Mouse (Mus musculus) forebrain, embryonic 14.5 days (tissue): ENCODE measurements around the gene Myo15b. TPM values are rescaled to one million over a fixed set of nuclear protein-coding genes. Genes with fewer than 3 reads are reported as not detected.

ENCODE experiments used
- ATAC-seq: fragments of 200-750 bp; cut with Nextera tagmentation; 2 replicates; pipeline ENCODE4 v1.8.0; 2017; ENCODE audit warnings: mild to moderate bottlenecking, moderate library complexity
- DNase-seq: peaks from one replicate; pipeline ENCODE4 v3.0.0-alpha.2; 2015; ENCODE audit warnings: low spot score
- H3K27ac ChIP-seq: fragments of 300-500 bp; sonication (generic); 2 replicates; pipeline ENCODE4 v1.5.1; 2014; ENCODE audit warnings: low read depth, mild to moderate bottlenecking, control low read depth, low read length, moderate library complexity
- H3K27me3 ChIP-seq: fragments of 300-500 bp; sonication (generic); replicated peaks from 2 replicates; pipeline ENCODE4 v1.6.1; 2014; ENCODE audit warnings: low read length, control low read depth, mixed read lengths; ENCODE audit not compliant: control insufficient read depth, insufficient read depth
- H3K36me3 ChIP-seq: fragments of 300-500 bp; sonication (generic); 2 replicates; pipeline ENCODE4 v1.6.1; 2014; ENCODE audit warnings: low read length, control low read depth; ENCODE audit not compliant: control insufficient read depth, insufficient read depth
- H3K4me1 ChIP-seq: fragments of 300-500 bp; sonication (generic); 2 replicates; pipeline ENCODE4 v1.6.1; 2014; ENCODE audit warnings: antibody characterized with exemption, low read length, control low read depth; ENCODE audit not compliant: control insufficient read depth, insufficient read depth
- H3K4me2 ChIP-seq: fragments of 300-500 bp; sonication (generic); 2 replicates; pipeline ENCODE4 v1.6.1; 2014; ENCODE audit warnings: mild to moderate bottlenecking, control low read depth, low read length
- H3K4me3 ChIP-seq: fragments of 300-500 bp; sonication (generic); 2 replicates; pipeline ENCODE4 v1.5.1; 2014; ENCODE audit warnings: low read depth, low read length, control low read depth
- H3K9ac ChIP-seq: fragments of 300-500 bp; sonication (generic); 2 replicates; pipeline ENCODE4 v1.6.1; 2014; ENCODE audit warnings: mild to moderate bottlenecking, low read length, control low read depth, moderate library complexity
- H3K9me3 ChIP-seq: fragments of 300-500 bp; sonication (generic); replicated peaks from 2 replicates; pipeline ENCODE4 v1.6.1; 2016; ENCODE audit warnings: low read length, control low read depth, mixed read lengths; ENCODE audit not compliant: control insufficient read depth
- WGBS: fragments of 180-500 bp; shearing (Covaris S2); extraction: QIAGEN DNeasy Blood & Tissue Kit; methylation state at CpG from one replicate; pipeline ENCODE4 v1.1.7; 2014; 5-methylcytosine and 5-hydroxymethylcytosine counted together
- polyA plus RNA-seq: library from polyadenylated mRNA; unstranded; fragments of >200 nt; fragmentation: Nextera tagmentation; extraction: Ambion mirVana; gene quantifications from 2 replicates; pipeline ENCODE4 v1.2.1, GENCODE M21; 2014

Gene Myo15b
- polyA plus RNA-seq, 1 experiment from 2014 or later: not detected

DNA sequence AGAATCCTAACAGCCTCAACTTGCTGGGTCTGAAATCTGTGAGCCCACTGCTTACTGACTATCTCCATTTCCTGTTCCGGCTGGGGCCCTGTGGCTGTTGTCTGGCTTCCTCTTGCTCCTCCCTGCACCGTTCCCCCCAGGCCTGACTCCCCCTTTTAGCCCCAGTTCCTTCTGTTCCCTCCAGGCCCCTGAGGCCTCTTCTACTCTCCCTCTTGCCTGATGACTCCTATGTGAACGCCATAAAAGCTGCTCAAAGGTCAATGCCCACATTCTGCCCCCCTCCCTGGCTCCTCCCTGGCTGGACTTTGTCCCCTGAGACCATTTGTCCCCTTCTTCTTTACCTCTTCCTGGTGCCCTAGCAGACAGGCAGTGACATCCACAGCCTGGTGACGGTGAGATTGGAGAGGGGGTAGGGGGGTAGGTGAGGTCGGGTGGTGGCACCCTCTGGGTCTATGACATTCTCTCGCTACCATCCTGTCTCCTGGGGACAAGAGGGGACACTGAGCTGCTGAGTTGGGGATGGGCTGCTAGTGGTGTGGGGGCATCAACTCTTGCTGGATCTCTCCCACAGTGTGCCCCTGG lies 19.1 kb downstream of the Myo15b start:
- ATAC-seq: no peak
- 79% methylated on average over 6 of the region's 6 CpGs for WGBS

DNA sequence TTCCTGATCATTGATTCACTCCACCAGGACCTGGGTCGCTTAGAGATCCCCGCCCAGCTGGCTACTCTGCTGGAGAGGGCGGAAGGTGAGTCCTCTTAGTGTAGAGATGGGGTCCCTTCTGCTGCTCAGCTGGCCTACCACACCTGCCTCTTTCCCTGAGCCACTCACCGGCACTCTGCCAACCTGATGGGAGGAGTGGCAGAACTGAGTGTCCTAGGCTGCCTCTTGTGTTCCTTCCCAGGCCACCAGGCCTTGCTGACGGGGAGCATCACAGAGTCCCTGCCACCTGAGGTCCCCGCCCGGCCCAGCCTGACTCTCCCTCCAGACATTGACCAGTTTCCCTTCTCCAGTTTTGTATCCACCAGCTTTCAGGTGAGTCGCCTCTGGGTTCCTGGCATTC lies 19.9 kb downstream of the Myo15b start:
- Histone ChIP-seq H3K36me3 (no peaks in the 10 kb centered on the region), H3K4me3 (no peak overlapping the region), H3K4me2 (no peak overlapping the region), H3K9me3 (no peaks in the 10 kb centered on the region), H3K27ac (no peak overlapping the region), H3K4me1 (no peaks in the 10 kb centered on the region), H3K27me3 (no peaks in the 10 kb centered on the region), H3K9ac (no peak overlapping the region)
- ATAC-seq (no peak), DNase-seq (no peak)
- 81% methylated on average over 8 of the region's 8 CpGs for WGBS

More for the DNA sequence above, 19.1 kb downstream of the Myo15b start:
- H3K27me3 ChIP-seq: no peaks in the 10 kb centered on the region
- no peaks in the 10 kb centered on the region for H3K9me3 ChIP-seq
- DNase-seq: no peak
- H3K9ac ChIP-seq: no peak overlapping the region
- H3K4me2 ChIP-seq: no peak overlapping the region
- H3K27ac ChIP-seq: no peak overlapping the region
- no peaks in the 10 kb centered on the region for H3K4me1 ChIP-seq
- H3K36me3 ChIP-seq: no peaks in the 10 kb centered on the region
- no peak overlapping the region for H3K4me3 ChIP-seq

DNA sequence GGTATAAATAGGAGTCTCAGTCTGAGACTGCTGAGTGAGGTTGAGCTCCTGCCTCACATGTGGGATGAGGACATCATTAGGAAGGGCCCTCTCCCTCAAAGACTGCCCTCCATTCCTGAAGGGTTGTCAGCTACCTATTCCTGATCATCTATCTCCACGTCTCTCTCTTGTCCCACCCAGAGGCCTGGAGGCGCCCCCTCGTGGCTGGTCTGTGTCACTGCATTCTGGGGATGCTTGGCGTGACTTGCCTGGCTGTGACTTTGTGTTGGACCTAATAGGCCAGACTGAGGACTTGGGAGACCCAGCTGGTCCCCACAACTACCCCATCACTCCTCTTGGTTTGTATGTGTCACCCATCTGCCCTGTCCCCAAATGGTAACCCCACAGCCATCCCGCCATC lies 22.8 kb downstream of the Myo15b start:
- Histone ChIP-seq H3K4me2 (no peak overlapping the region), H3K27me3 (no peaks in the 10 kb centered on the region), H3K27ac (no peak overlapping the region), H3K4me1 (no peaks in the 10 kb centered on the region), H3K9ac (no peak overlapping the region), H3K36me3 (no peaks in the 10 kb centered on the region), H3K4me3 (no peak overlapping the region), H3K9me3 (no peaks in the 10 kb centered on the region)
- whole genome bisulfite sequencing: 24% methylated on average over 5 of the region's 5 CpGs
- DNase-seq (no peak), ATAC-seq (no peak)

DNA sequence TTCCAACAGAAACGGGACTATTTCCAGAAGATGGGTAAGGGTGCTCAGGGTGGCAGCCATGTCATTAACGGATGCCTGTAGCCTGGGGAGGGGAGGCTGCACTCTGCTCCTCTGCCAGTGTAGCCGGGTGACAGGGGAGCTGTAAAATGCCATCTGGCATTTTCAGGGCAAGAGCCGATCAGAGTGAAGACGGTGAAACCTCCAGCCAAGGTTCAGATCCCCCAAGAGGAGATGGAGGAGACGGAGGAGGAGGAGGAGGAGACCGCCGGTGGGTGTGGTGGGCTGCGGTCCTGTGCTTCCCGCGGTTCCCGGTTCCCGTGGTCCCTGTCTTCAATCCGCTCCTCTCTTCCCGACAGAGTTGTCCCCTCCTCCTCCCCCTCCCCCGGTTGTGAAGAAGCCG lies 25.0 kb downstream of the Myo15b start:
- no peak overlapping the region for H3K4me2 ChIP-seq
- no peaks in the 10 kb centered on the region for H3K9me3 ChIP-seq
- no peaks in the 10 kb centered on the region for H3K4me1 ChIP-seq
- H3K9ac ChIP-seq: no peak overlapping the region
- H3K36me3 ChIP-seq: no peaks in the 10 kb centered on the region
- no peak overlapping the region for H3K27ac ChIP-seq
- H3K27me3 ChIP-seq: no peaks in the 10 kb centered on the region
- ATAC-seq (no peak), DNase-seq (no peak)
- WGBS: 40% methylated on average over 17 of the region's 17 CpGs
- H3K4me3 ChIP-seq: no peak overlapping the region

DNA sequence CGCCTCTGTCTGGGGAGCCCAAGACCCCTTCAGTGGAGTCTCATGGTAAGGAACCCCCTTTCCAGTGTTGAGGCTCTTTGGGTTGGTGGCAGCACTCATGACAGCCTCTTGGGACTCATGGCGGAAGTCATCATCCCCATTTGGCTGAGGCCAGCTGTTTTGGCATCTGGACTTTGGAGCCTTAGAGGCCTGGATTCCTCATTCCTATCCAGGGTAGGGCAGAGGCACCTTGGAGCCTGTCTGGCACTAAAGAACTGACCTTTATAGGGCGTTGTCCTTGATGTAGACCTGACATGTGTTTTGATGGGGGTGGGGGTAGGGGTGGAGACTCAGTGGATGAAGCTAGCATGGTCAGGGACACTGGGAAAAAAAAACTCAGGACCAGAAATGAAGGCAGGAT lies 26.2 kb downstream of the Myo15b start:
- H3K27me3 ChIP-seq: no peaks in the 10 kb centered on the region
- no peaks in the 10 kb centered on the region for H3K9me3 ChIP-seq
- H3K4me2 ChIP-seq: no peak overlapping the region
- H3K4me1 ChIP-seq: no peaks in the 10 kb centered on the region
- H3K27ac ChIP-seq: no peak overlapping the region
- 95% methylated on average over 3 of the region's 3 CpGs for WGBS
- ATAC-seq: no peak
- no peak overlapping the region for H3K9ac ChIP-seq
- H3K36me3 ChIP-seq: no peaks in the 10 kb centered on the region
- DNase-seq: no peak
- no peak overlapping the region for H3K4me3 ChIP-seq

DNA sequence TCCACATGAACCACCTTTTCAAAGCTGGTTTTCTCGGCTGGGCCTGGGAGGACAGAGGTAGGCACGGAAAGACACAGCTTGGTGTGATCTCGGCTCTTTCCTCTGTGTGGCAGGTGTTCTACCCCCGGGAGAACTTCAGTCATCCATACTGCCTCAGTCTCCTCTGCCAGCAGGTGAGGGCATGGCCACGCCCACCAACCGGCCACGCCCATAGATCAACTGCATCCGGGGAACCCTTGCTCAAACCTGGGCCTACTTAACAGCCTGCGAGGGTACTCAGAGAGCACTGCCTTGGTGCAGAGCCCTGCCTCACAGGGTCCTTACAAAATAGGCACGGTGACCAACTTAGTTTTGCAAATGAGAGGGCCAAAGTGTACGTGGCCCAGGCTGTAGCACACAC lies 27.1 kb downstream of the Myo15b start:
- H3K9ac ChIP-seq: no peak overlapping the region
- no peak overlapping the region for H3K4me3 ChIP-seq
- H3K27me3 ChIP-seq: no peaks in the 10 kb centered on the region
- no peak for DNase-seq
- no peaks in the 10 kb centered on the region for H3K36me3 ChIP-seq
- ATAC-seq: no peak
- H3K4me1 ChIP-seq: no peaks in the 10 kb centered on the region
- no peaks in the 10 kb centered on the region for H3K9me3 ChIP-seq
- no peak overlapping the region for H3K4me2 ChIP-seq
- 79% methylated on average over 11 of the region's 11 CpGs for WGBS
- no peak overlapping the region for H3K27ac ChIP-seq

DNA sequence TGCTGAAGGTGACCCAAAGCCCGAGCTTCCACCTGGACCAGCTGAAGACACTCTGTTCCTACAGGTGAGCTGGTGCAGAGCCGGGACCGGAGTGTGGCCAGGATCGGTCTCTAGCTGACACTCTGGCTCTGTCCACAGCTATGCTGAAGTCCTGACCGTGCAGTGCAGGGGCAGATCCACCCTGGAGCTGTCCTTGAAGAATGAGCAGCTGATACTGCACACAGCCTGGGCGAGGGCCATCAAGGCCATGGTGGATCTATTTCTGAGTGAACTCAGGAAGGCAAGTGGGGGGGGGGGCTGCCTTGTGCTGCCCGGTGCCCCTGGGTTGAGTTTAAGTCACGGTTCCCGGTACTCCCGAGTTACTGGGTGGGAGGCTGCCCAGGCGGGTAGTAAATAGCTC lies 28.2 kb downstream of the Myo15b start:
- DNase-seq: no peak
- H3K4me3 ChIP-seq: no peak overlapping the region
- no peaks in the 10 kb centered on the region for H3K36me3 ChIP-seq
- no peak overlapping the region for H3K27ac ChIP-seq
- no peak overlapping the region for H3K9ac ChIP-seq
- ATAC-seq: no peak
- WGBS: 93% methylated on average over 11 of the region's 11 CpGs
- H3K27me3 ChIP-seq: no peaks in the 10 kb centered on the region
- H3K4me1 ChIP-seq: no peaks in the 10 kb centered on the region
- no peaks in the 10 kb centered on the region for H3K9me3 ChIP-seq
- H3K4me2 ChIP-seq: no peak overlapping the region

DNA sequence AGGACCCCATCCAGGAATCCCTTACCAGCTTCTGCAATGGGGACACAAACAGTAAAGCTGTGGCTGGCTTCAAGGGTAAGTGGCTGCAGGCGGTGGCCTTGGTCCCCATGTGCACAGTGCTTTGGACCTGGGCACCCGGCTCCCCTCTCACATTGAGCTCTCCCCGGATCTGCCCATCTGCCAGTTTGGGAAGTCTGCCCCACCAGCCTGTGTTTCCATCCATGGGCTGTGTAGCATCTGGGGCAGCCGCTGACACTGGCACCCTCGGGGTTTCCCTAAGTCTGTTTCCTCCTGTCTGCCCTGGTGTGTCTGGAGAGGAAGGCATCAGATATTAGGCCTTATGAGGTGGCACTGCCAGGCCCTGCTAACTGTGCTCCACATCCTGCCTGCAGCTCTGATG lies 29.8 kb downstream of the Myo15b start:
- H3K27me3 ChIP-seq: no peaks in the 10 kb centered on the region
- H3K4me3 ChIP-seq: no peak overlapping the region
- no peak overlapping the region for H3K9ac ChIP-seq
- DNase-seq: no peak
- H3K9me3 ChIP-seq: no peaks in the 10 kb centered on the region
- H3K4me1 ChIP-seq: no peaks in the 10 kb centered on the region
- H3K36me3 ChIP-seq: peaks cover 7% of the 10 kb centered on the region; the same call in 1 of the 2 replicates
- H3K4me2 ChIP-seq: no peak overlapping the region
- WGBS: 79% methylated on average over 5 of the region's 5 CpGs
- ATAC-seq: no peak
- no peak overlapping the region for H3K27ac ChIP-seq

DNA sequence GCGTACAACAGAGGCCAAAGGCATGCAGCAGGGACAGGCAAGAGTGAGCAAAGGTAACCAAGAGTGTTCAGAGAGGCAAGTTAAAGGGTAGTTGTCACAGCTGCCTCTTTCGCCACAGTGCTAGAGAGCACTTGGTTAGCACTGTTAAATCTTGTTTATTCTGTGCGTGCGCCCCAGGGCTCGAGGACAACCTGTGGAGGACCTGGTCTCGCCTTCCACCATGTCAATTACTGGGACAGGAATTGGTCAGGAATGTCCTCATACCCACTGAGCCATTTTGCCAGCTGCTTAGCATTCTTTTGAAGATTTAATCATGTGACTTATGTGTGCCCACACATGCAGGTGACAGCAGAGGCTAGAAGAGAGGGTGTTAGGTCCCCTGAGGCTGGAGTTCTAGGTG lies 31.0 kb downstream of the Myo15b start:
- Histone ChIP-seq H3K9ac (no peak overlapping the region), H3K27ac (no peak overlapping the region), H3K4me2 (no peak overlapping the region), H3K27me3 (no peaks in the 10 kb centered on the region), H3K9me3 (no peaks in the 10 kb centered on the region), H3K36me3 (peaks cover 18% of the 10 kb centered on the region), H3K4me3 (no peak overlapping the region), H3K4me1 (no peaks in the 10 kb centered on the region)
- ATAC-seq (no peak), DNase-seq (no peak)
- 82% methylated on average over 6 of the region's 6 CpGs for WGBS
